Mouse (Mus musculus): ENCODE measurements around the gene Bend3. TPM values are rescaled to one million over a fixed set of nuclear protein-coding genes. Genes with fewer than 3 reads are reported as not detected.

Bend3 gene
- 10.5 TPM in 2 replicates for polyA plus RNA-seq (2012; rRNA removed)

DNA sequence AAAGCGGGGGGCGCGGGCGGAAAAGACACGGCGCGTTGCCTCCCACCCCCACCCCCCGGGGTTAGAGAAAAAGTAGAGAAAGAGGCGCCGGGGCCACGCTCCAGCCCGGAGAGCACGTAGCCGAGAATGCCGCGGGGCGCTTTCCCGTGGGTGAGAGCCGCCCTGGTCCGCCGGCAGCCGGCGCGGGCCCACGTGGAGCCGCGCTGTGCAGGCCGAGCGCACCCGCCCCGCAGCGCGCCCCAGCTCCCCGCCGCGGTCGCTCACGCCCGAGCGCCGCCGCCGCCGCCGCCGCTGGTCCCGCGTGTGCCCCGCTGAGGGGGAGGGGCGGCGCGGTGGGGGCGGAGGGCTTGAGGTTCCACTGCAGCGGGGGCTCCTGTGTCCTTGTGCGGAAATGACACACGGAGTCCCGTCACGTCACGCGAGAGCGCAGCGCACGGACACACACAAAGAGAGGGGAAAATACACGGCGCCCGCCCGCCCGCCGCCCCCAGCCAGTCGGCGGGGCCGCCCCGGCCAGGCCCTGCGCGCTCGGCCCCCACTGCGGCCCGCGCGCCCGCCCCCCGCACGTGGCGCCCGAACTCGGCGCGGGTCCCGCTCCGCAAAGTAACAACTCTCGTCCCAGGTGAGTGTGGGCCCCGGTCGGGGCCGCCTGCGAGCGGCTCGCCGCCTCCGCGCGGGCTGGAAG, at the start of gene Bend3:
Bend3 (plus strand) TSS at position 81 of the 685 bp plus-strand sequence.

DNA sequence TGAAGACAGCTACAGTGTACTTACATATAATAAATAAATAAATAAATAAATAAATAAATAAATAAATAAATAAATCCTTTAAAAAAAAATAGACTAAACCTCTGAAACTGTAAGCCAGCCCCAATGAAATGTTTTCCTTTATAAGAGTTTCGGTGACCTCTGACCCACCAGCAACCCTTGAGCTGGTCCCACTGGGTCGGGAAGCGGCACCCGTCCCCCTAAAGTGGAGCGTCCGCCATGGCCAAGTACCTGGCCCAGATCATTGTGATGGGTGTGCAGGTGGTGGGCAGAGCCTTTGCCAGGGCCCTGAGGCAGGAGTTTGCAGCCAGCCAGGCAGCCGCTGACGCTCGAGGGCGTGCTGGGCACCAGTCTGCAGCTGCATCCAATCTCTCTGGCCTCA, 45.3 kb downstream of the Bend3 start, which contains the start of gene Gm9803:
Gm9803 (plus strand) TSS at position 154 of the 400 bp plus-strand sequence.

DNA sequence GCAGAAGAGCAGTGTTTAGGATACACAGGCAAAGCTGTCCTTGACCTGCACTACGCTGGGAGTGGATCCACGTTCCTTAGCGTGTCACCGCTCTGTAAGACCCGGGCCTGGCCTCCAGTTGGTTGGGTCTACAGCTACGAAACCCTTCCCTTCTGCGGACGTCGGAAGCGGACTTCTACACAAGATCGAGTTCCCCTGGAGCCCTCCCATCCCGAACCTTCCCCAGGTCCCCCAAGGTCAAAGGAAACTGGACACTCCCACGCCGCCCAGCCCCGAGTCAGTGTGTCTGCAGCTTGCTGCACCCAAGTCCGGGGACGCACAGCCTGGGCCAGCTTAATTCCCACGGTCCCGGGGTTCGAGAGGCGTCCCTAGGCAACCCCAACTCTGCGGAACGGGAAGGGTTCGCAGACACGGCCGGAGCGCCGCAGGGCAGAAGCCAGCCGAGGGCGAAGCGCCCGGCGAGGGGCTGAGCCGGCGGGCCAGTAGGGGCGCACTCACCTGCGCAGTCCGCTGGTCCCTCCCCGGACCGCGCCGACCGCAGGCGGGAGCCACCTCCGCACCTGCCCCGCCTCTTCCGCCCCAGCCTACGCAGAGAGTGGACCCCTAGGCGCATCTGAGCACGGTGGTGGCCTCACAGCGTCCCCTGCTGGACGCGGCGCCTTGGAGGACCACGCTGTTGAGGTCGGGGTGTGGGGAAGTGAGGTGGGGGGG, 62.0 kb downstream of the Bend3 start, which contains the start of gene 1700021F05Rik:
1700021F05Rik (minus strand) TSS at position 553 of the 711 bp plus-strand sequence.

Other genes with a start within 250 kb of the Bend3 start
- 6.2 and 9.5 TPM in 2 replicates for gene Gm9803, start 45.3 kb downstream of the Bend3 start, polyA plus RNA-seq (2012; rRNA removed)
- gene 1700021F05Rik, start 62.2 kb downstream of the Bend3 start, polyA plus RNA-seq (2012; rRNA removed) = 22.5 and 23.7 TPM in 2 replicates
- 943 and 1,135 TPM in 2 replicates for gene Cd24a, start 99.5 kb downstream of the Bend3 start, polyA plus RNA-seq (2012; rRNA removed)